Mouse (Mus musculus): Measurements from ENCODE around the gene Ppil4.
"Not testable (repeated sequence)": the region's sequence is repeated elsewhere in the genome, so short reads cannot be mapped to it uniquely, and the experiment has no call there.

Gene Ppil4

GRCm38 (mm10) chr10:7792751-7793385 lies at the start of gene Ppil4, which contains the start of gene Ginm1:
Gene Ppil4, plus strand, starts transcription at chr10:7792891.
Gene Ginm1, minus strand, starts transcription at chr10:7792824.
- DNase-seq (ENCODE audit: low read depth, low spot score) = peak; percentile 87

GRCm38 (mm10) chr10:7745528-7745927 lies 47.2 kb upstream of the Ppil4 start:
- DNase-seq (ENCODE audit: low read depth, low spot score) = not testable (repeated sequence)

- no peak for DNase-seq (ENCODE audit: low read depth, low spot score)
Measured at GRCm38 (mm10) chr10:7748752-7749151, 43.9 kb upstream of the Ppil4 start.

- no peak for DNase-seq (ENCODE audit: low read depth, low spot score)
Measured at GRCm38 (mm10) chr10:7757544-7757943, 35.1 kb upstream of the Ppil4 start.

- DNase-seq (ENCODE audit: low read depth, low spot score) = no peak
Measured at GRCm38 (mm10) chr10:7772346-7772745, 20.3 kb upstream of the Ppil4 start.

GRCm38 (mm10) chr10:7772769-7773168 lies 19.9 kb upstream of the Ppil4 start:
- no peak for DNase-seq (ENCODE audit: low read depth, low spot score)

GRCm38 (mm10) chr10:7775421-7775820 lies 17.3 kb upstream of the Ppil4 start:
- DNase-seq (ENCODE audit: low read depth, low spot score) = no peak

- DNase-seq (ENCODE audit: low read depth, low spot score) = no peak
Measured at GRCm38 (mm10) chr10:7778361-7778760, 14.3 kb upstream of the Ppil4 start.

GRCm38 (mm10) chr10:7779751-7780237 lies 12.9 kb upstream of the Ppil4 start:
- no peak for DNase-seq (ENCODE audit: low read depth, low spot score)

GRCm38 (mm10) chr10:7780238-7781176 lies 12.2 kb upstream of the Ppil4 start:
- DNase-seq (ENCODE audit: low read depth, low spot score) = peak; percentile 75

GRCm38 (mm10) chr10:7781214-7781613 lies 11.5 kb upstream of the Ppil4 start:
- DNase-seq (ENCODE audit: low read depth, low spot score) = no peak

GRCm38 (mm10) chr10:7787319-7787718 lies 5.4 kb upstream of the Ppil4 start:
- no peak for DNase-seq (ENCODE audit: low read depth, low spot score)

GRCm38 (mm10) chr10:7792254-7792750 lies 389 bp upstream of the Ppil4 start:
- no peak for DNase-seq (ENCODE audit: low read depth, low spot score)

- no peak for DNase-seq (ENCODE audit: low read depth, low spot score)
Measured at GRCm38 (mm10) chr10:7801258-7801657, 8.6 kb downstream of the Ppil4 start.

GRCm38 (mm10) chr10:7802519-7803140 lies 9.9 kb downstream of the Ppil4 start:
- DNase-seq (ENCODE audit: low read depth, low spot score) = no peak

GRCm38 (mm10) chr10:7809937-7810336 lies 17.2 kb downstream of the Ppil4 start:
- peak; percentile 39 for DNase-seq (ENCODE audit: low read depth, low spot score)

GRCm38 (mm10) chr10:7816476-7816875 lies 23.8 kb downstream of the Ppil4 start:
- no peak for DNase-seq (ENCODE audit: low read depth, low spot score)

GRCm38 (mm10) chr10:7818676-7819075 lies 26.0 kb downstream of the Ppil4 start:
- no peak for DNase-seq (ENCODE audit: low read depth, low spot score)

- no peak for DNase-seq (ENCODE audit: low read depth, low spot score)
Measured at GRCm38 (mm10) chr10:7819156-7819555, 26.5 kb downstream of the Ppil4 start.

GRCm38 (mm10) chr10:7819603-7820002 lies 26.9 kb downstream of the Ppil4 start:
- no peak for DNase-seq (ENCODE audit: low read depth, low spot score)

GRCm38 (mm10) chr10:7820171-7820570 lies 27.5 kb downstream of the Ppil4 start:
- DNase-seq (ENCODE audit: low read depth, low spot score) = no peak

- DNase-seq (ENCODE audit: low read depth, low spot score) = no peak
Measured at GRCm38 (mm10) chr10:7821981-7822380, 29.3 kb downstream of the Ppil4 start.

Measured in retina, adult 2 months (tissue).